Comparison of ENCODE assay signal across 24 mouse cellular contexts in the genomic region with DNA sequence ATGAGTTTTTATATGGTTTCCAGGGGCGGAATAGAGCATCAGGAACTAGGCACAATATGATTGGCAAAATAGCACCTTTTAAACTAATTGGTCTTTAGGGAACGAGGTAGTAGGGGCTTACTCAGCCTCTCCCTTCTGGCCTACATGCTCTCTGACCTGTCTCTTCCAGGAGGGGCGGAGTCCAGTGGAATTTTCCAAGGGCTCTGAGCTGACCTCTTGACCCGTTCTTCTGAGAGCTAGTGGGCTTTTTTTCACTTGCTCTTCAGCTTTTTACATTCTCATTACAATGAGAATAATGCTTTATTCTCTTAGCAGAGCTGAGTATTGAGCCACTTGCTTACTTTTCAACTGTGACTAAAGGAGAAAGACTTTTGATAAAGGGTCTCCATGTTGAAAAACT. TPM values are rescaled to one million over a fixed set of nuclear protein-coding genes. Genes with fewer than 3 reads are reported as not detected.
A peak's percentile ranks its signal among the peaks of the same experiment; 100 is the strongest.
DNase-seq lines count a peak whose midpoint lies in the region; ATAC-seq and TF ChIP-seq lines count a peak whose summit lies in the region.
"Had no signal": no experiment of that assay in that cellular context is flagged by ENCODE, and none has a peak within 500 bp of the region (broad histone marks: within the 10 kb centered on the region; RNA-seq: fewer than 3 reads in every experiment).

No protein-coding gene starts in this region.

- H3K27me3 ChIP-seq in hindbrain, embryonic 10.5 days (ENCODE audit: insufficient read depth, poor library complexity, severe bottlenecking), result no peaks in the 10 kb centered on the region
- no peaks in the 10 kb centered on the region for H3K27me3 ChIP-seq in hindbrain, embryonic 16.5 days (replicated peaks; ENCODE audit: control insufficient read depth, insufficient read depth, low read length)
- H3K27me3 ChIP-seq in midbrain, embryonic 10.5 days (ENCODE audit: low read depth, poor library complexity, severe bottlenecking), result no peaks in the 10 kb centered on the region
- no peaks in the 10 kb centered on the region for H3K27me3 ChIP-seq in midbrain, postnatal 0 days (ENCODE audit: insufficient read depth, low read length)
- H3K27me3 ChIP-seq: CH12.LX; embryonic facial prominence, embryonic 15.5 days; forebrain, embryonic 12.5 days; liver, embryonic 12.5 days; midbrain, embryonic 15.5 days had no signal

- 0 out of 2 replicates have a peak overlapping the region, but pooled peaks have one; percentile 40 for H3K27ac ChIP-seq in hindbrain, embryonic 10.5 days
- no peak overlapping the region for H3K27ac ChIP-seq in hindbrain, embryonic 16.5 days (ENCODE audit: low read depth, low read length)
- H3K27ac ChIP-seq in midbrain, embryonic 10.5 days (replicated peaks), result no peak overlapping the region
- no peak overlapping the region for H3K27ac ChIP-seq in midbrain, postnatal 0 days (ENCODE audit: low read depth, low read length)
- H3K27ac ChIP-seq: embryonic facial prominence, embryonic 10.5 days; embryonic facial prominence, embryonic 15.5 days; forebrain, embryonic 12.5 days; liver, embryonic 12.5 days; midbrain, embryonic 15.5 days had no signal

- H3K4me2 ChIP-seq in hindbrain, embryonic 16.5 days (ENCODE audit: low read length), result no peak overlapping the region
- H3K4me2 ChIP-seq in midbrain, postnatal 0 days (ENCODE audit: low read depth, low read length, poor library complexity, severe bottlenecking), result no peak overlapping the region
- H3K4me2 ChIP-seq: embryonic facial prominence, embryonic 15.5 days; forebrain, embryonic 12.5 days; liver, embryonic 12.5 days; midbrain, embryonic 15.5 days had no signal

- H3K9me3 ChIP-seq in hindbrain, embryonic 10.5 days, result no peaks in the 10 kb centered on the region
- H3K9me3 ChIP-seq in hindbrain, embryonic 16.5 days (ENCODE audit: control insufficient read depth, low read length), result no peaks in the 10 kb centered on the region
- no peaks in the 10 kb centered on the region for H3K9me3 ChIP-seq in midbrain, embryonic 10.5 days (replicated peaks)
- H3K9me3 ChIP-seq in midbrain, postnatal 0 days (ENCODE audit: low read length), result no peaks in the 10 kb centered on the region
- H3K9me3 ChIP-seq: embryonic facial prominence, embryonic 10.5 days; embryonic facial prominence, embryonic 15.5 days; forebrain, embryonic 12.5 days; liver, embryonic 12.5 days; midbrain, embryonic 15.5 days had no signal

- ATAC-seq in hindbrain, embryonic 16.5 days, result no peak
- no peak for ATAC-seq in midbrain, postnatal 0 days (ENCODE audit: low FRiP score)
- ATAC-seq in activated CD4-positive, CD25-positive, alpha-beta regulatory T cell, adult 4 months, result no peak
- no peak for ATAC-seq in inflammation-experienced regulatory T-cells, adult 6 months
- ATAC-seq: liver, embryonic 12.5 days; liver, postnatal 0 days; midbrain, embryonic 15.5 days had no signal

- H3K36me3 ChIP-seq in hindbrain, embryonic 10.5 days, result no peaks in the 10 kb centered on the region
- H3K36me3 ChIP-seq in hindbrain, embryonic 16.5 days (ENCODE audit: control insufficient read depth, insufficient read depth, low read length), result no peaks in the 10 kb centered on the region
- no peaks in the 10 kb centered on the region for H3K36me3 ChIP-seq in midbrain, embryonic 10.5 days
- H3K36me3 ChIP-seq in midbrain, postnatal 0 days (ENCODE audit: insufficient read depth, low read length), result no peaks in the 10 kb centered on the region
- H3K36me3 ChIP-seq: embryonic facial prominence, embryonic 10.5 days; embryonic facial prominence, embryonic 15.5 days; forebrain, embryonic 12.5 days; liver, embryonic 12.5 days; midbrain, embryonic 15.5 days had no signal

- DNase-seq in hindbrain, embryonic 10.5 days (ENCODE audit: low spot score), result peak; percentile 34
- DNase-seq in midbrain, embryonic 10.5 days (ENCODE audit: low spot score), result peak; percentile 22
- DNase-seq in midbrain, postnatal 0 days (ENCODE audit: low spot score), result no peak
- peak; percentile 26 for DNase-seq in ZHBTc4 (ENCODE audit: low read depth, low spot score)
- peak; percentile 21 for DNase-seq in mesoderm, embryonic 11.5 days (ENCODE audit: low read depth, low spot score)
- DNase-seq: adrenal gland, postnatal 10 days; cerebellum, adult 8-10 months; cerebellum, postnatal 25 days; gastrocnemius, postnatal 10 days; heart, postnatal 14 days; kidney, postnatal 4 days; left cerebral cortex, postnatal 4 days; liver, postnatal 0 days; lung, postnatal 36 days; thymus, postnatal 4 days had no signal

- H3K9ac ChIP-seq in hindbrain, embryonic 16.5 days (ENCODE audit: low read depth, low read length), result no peak overlapping the region
- no peak overlapping the region for H3K9ac ChIP-seq in midbrain, postnatal 0 days (replicated peaks; ENCODE audit: low read length, poor library complexity, severe bottlenecking)
- H3K9ac ChIP-seq: embryonic facial prominence, embryonic 15.5 days; forebrain, embryonic 12.5 days; liver, embryonic 12.5 days; liver, postnatal 0 days; midbrain, embryonic 15.5 days had no signal

- peaks cover 16% of the 10 kb centered on the region; the same call in 1 of the 2 replicates for H3K4me1 ChIP-seq in hindbrain, embryonic 10.5 days (replicated peaks)
- no peaks in the 10 kb centered on the region for H3K4me1 ChIP-seq in hindbrain, embryonic 16.5 days (ENCODE audit: control insufficient read depth, insufficient read depth, low read depth, low read length)
- H3K4me1 ChIP-seq in midbrain, embryonic 10.5 days, result peaks cover 24% of the 10 kb centered on the region
- H3K4me1 ChIP-seq in midbrain, postnatal 0 days (ENCODE audit: insufficient read depth, low read length), result no peaks in the 10 kb centered on the region
- H3K4me1 ChIP-seq: embryonic facial prominence, embryonic 10.5 days; forebrain, embryonic 12.5 days; liver, embryonic 12.5 days; midbrain, embryonic 15.5 days had no signal

- H3K4me3 ChIP-seq in hindbrain, embryonic 10.5 days, result no peak overlapping the region
- no peak overlapping the region for H3K4me3 ChIP-seq in hindbrain, embryonic 16.5 days (ENCODE audit: low read length)
- H3K4me3 ChIP-seq in midbrain, embryonic 10.5 days, result no peak overlapping the region
- H3K4me3 ChIP-seq in midbrain, postnatal 0 days (ENCODE audit: low read depth, low read length), result no peak overlapping the region
- H3K4me3 ChIP-seq: embryonic facial prominence, embryonic 10.5 days; embryonic facial prominence, embryonic 15.5 days; forebrain, embryonic 12.5 days; liver, embryonic 12.5 days; midbrain, embryonic 15.5 days had no signal

- TF ChIP-seq CTCF in midbrain, postnatal 0 days (IDR thresholded peaks at IDR 0.05), result no peak

- WGBS in hindbrain, embryonic 10.5 days, result 29% methylated on average over 4 of the region's 4 CpGs
- 25% methylated on average over 4 of the region's 4 CpGs for WGBS in hindbrain, embryonic 16.5 days
- 37% methylated on average over 4 of the region's 4 CpGs for WGBS in midbrain, embryonic 10.5 days
- WGBS in midbrain, postnatal 0 days, result 38% methylated on average over 4 of the region's 4 CpGs

RNA-seq across cellular contexts. Expression of a gene that starts 37.9 kb away (rescaled TPM):
- 15.0 and 16.3 TPM in 2 replicates for polyA plus RNA-seq in hindbrain, embryonic 10.5 days (2016; fragmentation: Nextera tagmentation; extraction: Ambion mirVana)
- 9.0 and 9.5 TPM in 2 replicates for polyA plus RNA-seq in hindbrain, embryonic 16.5 days (2015; fragmentation: Nextera tagmentation; extraction: Ambion mirVana)
- 11.2 and 11.6 TPM in 2 replicates for polyA plus RNA-seq in midbrain, embryonic 10.5 days (2016; fragmentation: Nextera tagmentation; extraction: Ambion mirVana)
- 101 and 113 TPM in 2 replicates for total RNA-seq in midbrain, postnatal 0 days (2014; rRNA removed)
- polyA plus RNA-seq in midbrain, postnatal 0 days (2015; fragmentation: Nextera tagmentation; extraction: Ambion mirVana), result 6.9 and 10.9 TPM in 2 replicates
- 10 to 100 TPM; 17.6 to 24.3 TPM for polyA plus RNA-seq in activated CD4-positive, CD25-positive, alpha-beta regulatory T cell, adult 4 months (2017; shearing (Covaris generic))
- polyA plus RNA-seq in inflammation-experienced regulatory T-cells, adult 6 months (2017; shearing (Covaris generic)), result 10 to 100 TPM; 18.0 to 24.4 (median 23.2) TPM
